Mouse (Mus musculus) limb, embryonic 15.5 days (tissue): ENCODE data around the gene Cirbp. TPM values are rescaled to one million over a fixed set of nuclear protein-coding genes. Genes with fewer than 3 reads are reported as not detected.

Experiments used
- ATAC-seq: fragments of 200-750 bp; cut with Nextera tagmentation; 2 replicates; pipeline ENCODE4 v1.8.0; 2017; ENCODE audit warnings: low read depth, moderate TSS enrichment; ENCODE audit not compliant: insufficient number of reproducible peaks, low FRiP score, low TSS enrichment
- H3K27ac ChIP-seq: fragments of 300-500 bp; sonication (generic); 2 replicates; pipeline ENCODE4 v1.5.1; 2015; ENCODE audit warnings: moderate library complexity, mild to moderate bottlenecking, inconsistent platforms
- H3K27me3 ChIP-seq: fragments of 300-500 bp; sonication (generic); 2 replicates; pipeline ENCODE4 v1.6.1; 2015; ENCODE audit warnings: inconsistent platforms
- H3K36me3 ChIP-seq: fragments of 300-500 bp; sonication (generic); 2 replicates; pipeline ENCODE4 v1.6.1; 2015; ENCODE audit warnings: inconsistent platforms
- H3K4me1 ChIP-seq: fragments of 300-500 bp; sonication (generic); 2 replicates; pipeline ENCODE4 v1.6.1; 2015; ENCODE audit warnings: inconsistent platforms
- H3K4me2 ChIP-seq: fragments of 300-500 bp; sonication (generic); 2 replicates; pipeline ENCODE4 v1.6.1; 2015; ENCODE audit warnings: mild to moderate bottlenecking, inconsistent platforms
- H3K4me3 ChIP-seq: fragments of 300-500 bp; sonication (generic); 2 replicates; pipeline ENCODE4 v1.5.1; 2015; ENCODE audit warnings: mild to moderate bottlenecking, inconsistent platforms
- H3K9ac ChIP-seq: fragments of 300-500 bp; sonication (generic); 2 replicates; pipeline ENCODE4 v1.6.1; 2015; ENCODE audit warnings: inconsistent platforms
- H3K9me3 ChIP-seq: fragments of 300-500 bp; sonication (generic); 2 replicates; pipeline ENCODE4 v1.6.1; 2016; ENCODE audit warnings: inconsistent platforms
- WGBS: fragments of 180-500 bp; shearing (Covaris S2); methylation state at CpG from one replicate; pipeline ENCODE4 v1.1.7; 2015; 5-methylcytosine and 5-hydroxymethylcytosine counted together
- polyA plus RNA-seq: library from polyadenylated mRNA; unstranded; fragments of >200 nt; fragmentation: Nextera tagmentation; extraction: Ambion mirVana; gene quantifications from 2 replicates; pipeline ENCODE4 v1.2.1, GENCODE M21; 2015

The Cirbp gene
- 102 and 103 TPM in 2 replicates for polyA plus RNA-seq

GRCm38 (mm10) chr10:80165392-80166128 lies at the start of gene Cirbp:
Cirbp (plus strand) TSS chr10:80165985.
- Histone ChIP-seq H3K36me3 (peaks cover 10% of the 10 kb centered on the region), H3K4me2 (peak within 1 kb of the TSS; percentile 94), H3K4me3 (peak within 1 kb of the TSS; percentile 41), H3K27ac (peak within 1 kb of the TSS; percentile 92), H3K9me3 (no peaks in the 10 kb centered on the region), H3K27me3 (no peaks in the 10 kb centered on the region), H3K4me1 (peaks cover 80% of the 10 kb centered on the region), H3K9ac (peak within 1 kb of the TSS; percentile 27)
- 9% methylated on average over 19 of the region's 20 CpGs for WGBS
- no peak for ATAC-seq

- ATAC-seq, result no peak
- H3K4me3 ChIP-seq, result peak overlapping the region; percentile 93
- no peaks in the 10 kb centered on the region for H3K9me3 ChIP-seq
- H3K4me2 ChIP-seq, result peak overlapping the region; percentile 87
- peaks cover 46% of the 10 kb centered on the region for H3K4me1 ChIP-seq
- peaks cover 31% of the 10 kb centered on the region for H3K36me3 ChIP-seq
- WGBS, result 0% methylated on average over 27 of the region's 27 CpGs
- no peaks in the 10 kb centered on the region for H3K27me3 ChIP-seq
- H3K27ac ChIP-seq, result peak overlapping the region; percentile 50
- peak overlapping the region; percentile 91 for H3K9ac ChIP-seq
Measured at GRCm38 (mm10) chr10:80116563-80116926, 49.2 kb upstream of the Cirbp start.

DNA sequence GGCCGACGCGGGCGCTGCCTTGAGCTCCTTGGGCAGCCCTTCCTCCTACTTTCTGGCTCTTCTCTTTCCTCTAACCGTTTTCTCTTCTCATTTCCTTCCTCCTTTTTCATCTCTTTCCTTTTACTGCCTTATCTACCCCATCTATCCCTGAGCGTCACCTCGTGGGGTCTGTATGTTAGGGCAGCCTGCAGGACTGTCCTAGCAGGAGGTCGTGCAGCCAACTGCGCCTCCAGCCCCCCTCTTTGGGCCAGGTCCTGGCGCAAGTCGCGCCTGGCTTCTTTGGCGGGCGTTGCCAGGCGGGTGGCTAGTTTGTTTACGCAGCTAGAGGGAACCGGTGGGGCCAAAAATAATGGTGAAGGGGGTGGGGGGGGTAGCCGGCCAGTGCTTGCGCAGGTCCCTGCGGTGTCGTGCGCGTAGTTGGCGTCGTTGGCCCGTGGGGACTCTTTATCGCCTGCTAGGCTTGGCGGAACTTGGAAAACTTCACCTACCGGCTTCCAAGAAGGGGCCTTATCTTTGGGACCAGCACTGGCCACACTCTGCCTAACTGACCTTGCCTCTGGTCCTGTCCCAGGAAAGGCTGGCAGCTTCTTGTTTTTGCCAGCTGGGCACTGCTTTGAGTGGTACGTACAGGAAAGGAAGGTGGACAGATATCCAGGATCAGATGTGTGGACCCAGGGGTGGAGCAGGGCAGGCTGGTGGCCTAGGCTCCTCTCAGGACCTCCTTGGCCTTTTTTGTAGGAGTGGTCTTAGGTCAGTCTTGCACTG lies 48.7 kb upstream of the Cirbp start:
- Histone ChIP-seq H3K9me3 (no peaks in the 10 kb centered on the region), H3K4me2 (peak overlapping the region; percentile 87), H3K4me1 (peaks cover 46% of the 10 kb centered on the region), H3K4me3 (peak overlapping the region; percentile 93), H3K36me3 (peaks cover 37% of the 10 kb centered on the region), H3K27ac (peak overlapping the region; percentile 50), H3K27me3 (no peaks in the 10 kb centered on the region), H3K9ac (peak overlapping the region; percentile 91)
- no peak for ATAC-seq
- 3% methylated on average over 30 of the region's 30 CpGs for WGBS

- H3K9ac ChIP-seq, result peak overlapping the region; percentile 91
- H3K4me1 ChIP-seq, result peaks cover 46% of the 10 kb centered on the region
- 40% methylated on average over 1 of the region's 1 CpGs for WGBS
- no peak for ATAC-seq
- H3K4me2 ChIP-seq, result peak overlapping the region; percentile 87
- peaks cover 38% of the 10 kb centered on the region for H3K36me3 ChIP-seq
- peak overlapping the region; percentile 93 for H3K4me3 ChIP-seq
- H3K27ac ChIP-seq, result peak overlapping the region; percentile 50; the same call in 1 of the 2 replicates
- no peaks in the 10 kb centered on the region for H3K9me3 ChIP-seq
- H3K27me3 ChIP-seq, result no peaks in the 10 kb centered on the region
Measured at GRCm38 (mm10) chr10:80117736-80118135, 48.0 kb upstream of the Cirbp start.

GRCm38 (mm10) chr10:80118552-80118951 lies 47.2 kb upstream of the Cirbp start:
- no peak for ATAC-seq
- Histone ChIP-seq H3K27me3 (no peaks in the 10 kb centered on the region), H3K4me1 (peaks cover 46% of the 10 kb centered on the region), H3K4me3 (peak overlapping the region; percentile 93), H3K27ac (peak overlapping the region; percentile 54; the same call in 1 of the 2 replicates), H3K36me3 (peaks cover 44% of the 10 kb centered on the region), H3K9ac (0 out of 2 replicates have a peak overlapping the region, but pooled peaks have one; percentile 91), H3K9me3 (no peaks in the 10 kb centered on the region), H3K4me2 (peak overlapping the region; percentile 87)
- 57% methylated on average over 6 of the region's 6 CpGs for WGBS

- H3K9me3 ChIP-seq, result no peaks in the 10 kb centered on the region
- no peak overlapping the region for H3K9ac ChIP-seq
- H3K27ac ChIP-seq, result no peak overlapping the region
- WGBS, result 87% methylated on average over 2 of the region's 2 CpGs
- H3K4me2 ChIP-seq, result no peak overlapping the region
- peaks cover 40% of the 10 kb centered on the region for H3K4me1 ChIP-seq
- no peaks in the 10 kb centered on the region for H3K27me3 ChIP-seq
- H3K36me3 ChIP-seq, result peaks cover 57% of the 10 kb centered on the region
- no peak overlapping the region for H3K4me3 ChIP-seq
- ATAC-seq, result no peak
Measured at GRCm38 (mm10) chr10:80120146-80120545, 45.6 kb upstream of the Cirbp start.

GRCm38 (mm10) chr10:80121639-80122038 lies 44.1 kb upstream of the Cirbp start:
- H3K4me3 ChIP-seq, result no peak overlapping the region
- no peak overlapping the region for H3K9ac ChIP-seq
- ATAC-seq, result no peak
- H3K9me3 ChIP-seq, result no peaks in the 10 kb centered on the region
- no peaks in the 10 kb centered on the region for H3K27me3 ChIP-seq
- H3K36me3 ChIP-seq, result peaks cover 72% of the 10 kb centered on the region
- 78% methylated on average over 2 of the region's 2 CpGs for WGBS
- H3K27ac ChIP-seq, result no peak overlapping the region
- peaks cover 39% of the 10 kb centered on the region for H3K4me1 ChIP-seq
- H3K4me2 ChIP-seq, result no peak overlapping the region

DNA sequence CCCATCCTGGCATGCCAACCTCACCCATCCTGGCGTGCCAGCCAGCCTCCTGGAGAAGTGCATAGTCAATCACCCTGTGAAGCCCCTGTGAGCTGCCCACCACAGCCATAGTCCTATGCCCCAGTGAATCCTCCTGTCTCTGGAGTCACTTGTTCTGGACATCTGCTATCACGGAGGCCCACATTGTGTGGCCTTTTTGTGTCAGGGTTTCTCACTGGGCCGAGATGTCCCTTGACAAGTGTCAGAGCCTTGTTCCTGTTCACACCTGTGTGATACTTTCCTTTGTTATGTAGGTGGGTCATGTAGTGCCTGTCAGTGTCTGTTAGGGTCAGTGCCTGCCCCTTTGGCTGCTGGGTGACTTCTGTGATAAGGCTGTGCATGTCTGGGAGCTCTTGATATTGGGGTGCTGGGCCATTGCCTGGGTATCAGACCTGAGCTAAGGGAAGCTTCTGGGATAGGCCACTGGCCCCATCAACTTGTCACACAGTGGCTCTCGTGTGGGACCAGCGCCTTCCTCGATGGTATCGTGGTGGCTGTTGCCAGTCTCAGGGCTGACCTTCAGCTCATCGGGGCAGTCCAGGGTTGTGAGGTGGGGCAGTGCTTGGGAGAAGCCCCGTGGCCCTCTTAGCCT lies 41.7 kb upstream of the Cirbp start:
- no peak overlapping the region for H3K27ac ChIP-seq
- no peak overlapping the region for H3K9ac ChIP-seq
- H3K27me3 ChIP-seq, result no peaks in the 10 kb centered on the region
- no peaks in the 10 kb centered on the region for H3K9me3 ChIP-seq
- no peak overlapping the region for H3K4me3 ChIP-seq
- H3K4me2 ChIP-seq, result no peak overlapping the region
- WGBS, result 90% methylated on average over 9 of the region's 9 CpGs
- ATAC-seq, result no peak
- H3K4me1 ChIP-seq, result peaks cover 16% of the 10 kb centered on the region
- peaks cover 85% of the 10 kb centered on the region for H3K36me3 ChIP-seq

- Histone ChIP-seq H3K27ac (no peak overlapping the region), H3K4me2 (no peak overlapping the region), H3K4me1 (peaks cover 22% of the 10 kb centered on the region), H3K36me3 (peaks cover 94% of the 10 kb centered on the region), H3K9me3 (no peaks in the 10 kb centered on the region), H3K9ac (no peak overlapping the region), H3K27me3 (no peaks in the 10 kb centered on the region), H3K4me3 (no peak overlapping the region)
- 95% methylated on average over 8 of the region's 8 CpGs for WGBS
- ATAC-seq, result no peak
Measured at GRCm38 (mm10) chr10:80127920-80128319, 37.9 kb upstream of the Cirbp start.

- no peak for ATAC-seq
- peaks cover 99% of the 10 kb centered on the region for H3K36me3 ChIP-seq
- 92% methylated on average over 9 of the region's 9 CpGs for WGBS
Measured at GRCm38 (mm10) chr10:80129846-80130245, 35.9 kb upstream of the Cirbp start.

DNA sequence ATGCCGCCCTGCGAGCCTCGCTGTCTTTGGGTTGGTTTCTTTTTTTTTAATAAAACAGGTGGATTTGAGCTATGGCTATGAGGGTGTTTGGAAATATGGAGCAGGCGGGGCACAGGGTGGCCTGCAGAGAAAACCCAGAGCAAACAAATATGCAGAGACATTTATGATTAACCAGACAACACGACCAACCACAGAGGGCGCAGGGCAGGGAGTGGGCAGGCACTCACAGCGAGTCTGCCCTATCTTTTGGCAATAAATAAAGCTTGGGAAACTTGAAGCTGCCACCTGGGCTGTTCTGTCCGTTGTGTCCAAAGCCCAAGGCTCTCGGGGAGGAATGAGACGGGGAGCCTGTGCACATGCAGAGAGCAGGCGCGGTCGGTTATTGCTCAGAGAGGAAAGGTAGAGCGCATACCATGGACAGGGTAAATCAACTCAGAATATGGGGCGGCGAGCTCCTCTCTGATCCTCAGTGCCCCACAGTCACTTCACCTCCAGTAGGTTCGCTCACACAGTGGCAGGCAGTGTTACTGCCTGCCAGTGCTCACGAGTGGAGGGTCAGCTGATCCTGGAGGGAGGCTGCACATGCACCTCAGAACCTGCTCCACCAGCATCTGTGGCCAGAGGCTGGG lies 35.3 kb upstream of the Cirbp start:
- Histone ChIP-seq H3K4me3 (no peak overlapping the region), H3K27me3 (0 out of 2 replicates have a peak, but pooled peaks cover 5% of the 10 kb centered on the region), H3K4me1 (peaks cover 26% of the 10 kb centered on the region), H3K27ac (no peak overlapping the region), H3K4me2 (no peak overlapping the region), H3K9ac (no peak overlapping the region), H3K36me3 (peaks cover 99% of the 10 kb centered on the region), H3K9me3 (no peaks in the 10 kb centered on the region)
- no peak for ATAC-seq
- WGBS, result 78% methylated on average over 18 of the region's 18 CpGs

More at GRCm38 (mm10) chr10:80129846-80130245, 35.9 kb upstream of the Cirbp start:
- no peak overlapping the region for H3K4me2 ChIP-seq
- H3K9ac ChIP-seq, result no peak overlapping the region
- no peak overlapping the region for H3K4me3 ChIP-seq
- H3K9me3 ChIP-seq, result no peaks in the 10 kb centered on the region
- H3K4me1 ChIP-seq, result peaks cover 28% of the 10 kb centered on the region
- H3K27me3 ChIP-seq, result no peaks in the 10 kb centered on the region
- H3K27ac ChIP-seq, result no peak overlapping the region
